Mouse (Mus musculus) megakaryocyte, embryonic 14.5 days (primary cell): ENCODE data around the gene Larp1b.

Source experiments
- FLI1 ChIP-seq: IDR thresholded peaks from 2 replicates; pipeline ENCODE4 v1.6.1; 2012; ENCODE audit warnings: low read length, inconsistent platforms, mixed read lengths
- GATA1 ChIP-seq: IDR thresholded peaks from 3 replicates; pipeline ENCODE4 v1.6.1; 2012; ENCODE audit warnings: mixed read lengths, low read length, inconsistent platforms, borderline replicate concordance

DNA sequence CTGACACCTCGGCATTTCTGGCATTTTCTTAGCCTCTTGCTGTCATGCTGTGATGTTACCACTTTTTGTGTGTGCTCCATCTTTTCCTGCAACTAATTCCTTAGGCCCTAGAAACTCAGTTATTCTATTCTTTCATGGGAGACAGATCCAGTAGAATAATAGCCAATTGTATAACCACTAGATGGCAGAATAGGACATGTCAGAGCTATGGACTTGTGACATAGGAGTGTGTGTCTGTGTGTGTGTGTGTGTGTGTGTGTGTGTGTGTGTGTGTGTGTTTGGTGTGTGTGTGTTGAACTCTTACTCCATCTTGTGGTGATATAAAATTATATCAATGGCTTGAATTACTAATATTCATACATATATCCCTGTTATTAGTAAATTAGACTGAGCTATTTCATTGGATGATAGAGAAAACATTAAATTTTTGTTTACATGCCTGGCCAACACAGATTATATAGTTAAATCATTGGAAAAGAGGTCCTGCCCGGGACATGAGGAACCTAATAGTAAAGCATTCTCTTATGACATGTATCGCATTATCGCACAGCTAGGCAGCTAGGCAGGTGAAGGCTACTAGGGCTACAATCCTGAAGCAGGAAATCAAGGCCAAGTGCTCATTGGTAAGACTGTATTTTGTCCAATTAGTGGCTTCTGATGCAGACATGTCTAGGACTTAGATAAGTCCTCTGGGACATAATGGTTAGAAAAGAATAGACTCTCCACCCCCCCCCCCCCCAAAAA lies 92.7 kb downstream of the Larp1b start:
- no peak for TF ChIP-seq GATA1
- TF ChIP-seq FLI1, result no peak
